Mouse (Mus musculus) thymus, adult 2 months (tissue): ENCODE measurements around the gene Nup85.

Experiments used
- CTCF ChIP-seq: fragments of 200-500 bp; IDR thresholded peaks from 2 replicates; pipeline ENCODE4 v1.5.1; 2012; ENCODE audit warnings: mild to moderate bottlenecking, control low read depth, low read length, moderate library complexity, borderline replicate concordance; ENCODE audit not compliant: control insufficient read depth, poor library complexity, insufficient read depth; ENCODE audit errors: extremely low read depth
- POLR2A ChIP-seq: fragments of 200-500 bp; IDR thresholded peaks from 2 replicates; pipeline ENCODE4 v1.6.1; 2012; ENCODE audit warnings: mild to moderate bottlenecking, low read length, control low read depth, moderate library complexity; ENCODE audit not compliant: control insufficient read depth, poor library complexity, insufficient read depth; ENCODE audit errors: extremely low read depth

DNA sequence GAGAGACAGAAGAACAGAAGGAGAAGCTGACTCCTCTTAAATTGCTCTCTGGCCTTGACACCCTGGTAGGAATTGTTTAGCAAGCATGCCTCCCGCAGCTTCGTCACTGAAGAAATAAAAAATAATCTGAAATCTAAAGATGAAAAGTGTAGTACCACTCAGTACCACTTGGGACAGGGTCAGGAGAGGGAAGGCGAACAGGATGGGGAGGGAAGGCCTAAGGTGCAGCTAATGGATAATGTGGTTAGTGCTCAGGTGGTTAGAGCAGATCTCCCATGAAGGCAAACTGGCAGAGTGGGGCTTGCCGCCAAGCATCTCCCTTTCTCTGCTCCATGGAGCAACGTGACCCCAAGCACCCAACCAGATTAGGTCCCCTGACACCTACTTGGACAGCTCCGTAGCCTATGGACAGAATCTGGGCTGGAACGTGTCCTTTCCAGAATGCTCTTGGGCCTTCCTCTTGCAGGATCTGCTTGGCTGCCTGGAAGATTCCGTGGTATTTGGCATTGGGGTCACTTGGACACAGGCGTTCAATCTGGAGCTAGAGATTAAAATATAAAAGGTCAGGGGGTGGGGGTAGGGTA lies 59.3 kb downstream of the Nup85 start:
- TF ChIP-seq POLR2A (no peak), CTCF (0 out of 2 replicates have a peak, but pooled peaks have one; percentile 8)
